Mouse (Mus musculus) neural tube, embryonic 11.5 days (tissue): ENCODE results near the gene Insig2. TPM values are rescaled to one million over a fixed set of nuclear protein-coding genes. Genes with fewer than 3 reads are reported as not detected.

ENCODE experiments used
- ATAC-seq: fragments of 200-750 bp; cut with Nextera tagmentation; 2 replicates; pipeline ENCODE4 v1.8.0; 2017; ENCODE audit warnings: moderate number of reproducible peaks, mild to moderate bottlenecking, moderate TSS enrichment, moderate library complexity; ENCODE audit not compliant: insufficient read depth, low FRiP score, low TSS enrichment
- DNase-seq: peaks from one replicate; pipeline ENCODE4 v3.0.0-alpha.2; 2015; ENCODE audit warnings: low spot score
- H3K27ac ChIP-seq: fragments of 300-500 bp; sonication (generic); 2 replicates; pipeline ENCODE4 v1.5.1; 2014; ENCODE audit warnings: low read depth, mild to moderate bottlenecking, low read length
- H3K27me3 ChIP-seq: fragments of 300-500 bp; sonication (generic); 2 replicates; pipeline ENCODE4 v1.6.1; 2014; ENCODE audit warnings: mild to moderate bottlenecking, low read length, mixed read lengths; ENCODE audit not compliant: control insufficient read depth, insufficient read depth
- H3K36me3 ChIP-seq: fragments of 300-500 bp; sonication (generic); 2 replicates; pipeline ENCODE4 v1.6.1; 2014; ENCODE audit warnings: mild to moderate bottlenecking, low read length, moderate library complexity, mixed read lengths; ENCODE audit not compliant: control insufficient read depth, insufficient read depth
- H3K4me1 ChIP-seq: fragments of 300-500 bp; sonication (generic); 2 replicates; pipeline ENCODE4 v1.6.1; 2014; ENCODE audit warnings: low read length, mixed read lengths; ENCODE audit not compliant: control insufficient read depth, insufficient read depth
- H3K4me2 ChIP-seq: fragments of 300-500 bp; sonication (generic); 2 replicates; pipeline ENCODE4 v1.6.1; 2014; ENCODE audit warnings: low read depth, mild to moderate bottlenecking, moderate library complexity
- H3K4me3 ChIP-seq: fragments of 300-500 bp; sonication (generic); 2 replicates; pipeline ENCODE4 v1.5.1; 2014; ENCODE audit warnings: low read depth, low read length
- H3K9ac ChIP-seq: fragments of 300-500 bp; sonication (generic); 2 replicates; pipeline ENCODE4 v1.6.1; 2014; ENCODE audit warnings: mild to moderate bottlenecking, low read length
- H3K9me3 ChIP-seq: fragments of 300-500 bp; sonication (generic); 2 replicates; pipeline ENCODE4 v1.6.1; 2016; ENCODE audit warnings: low read length; ENCODE audit not compliant: control insufficient read depth
- WGBS: fragments of 180-500 bp; shearing (Covaris S2); extraction: QIAGEN DNeasy Blood & Tissue Kit; methylation state at CpG from one replicate; pipeline ENCODE4 v1.1.7; 2014; 5-methylcytosine and 5-hydroxymethylcytosine counted together
- polyA plus RNA-seq: library from polyadenylated mRNA; unstranded; fragments of >200 nt; fragmentation: Nextera tagmentation; extraction: Ambion mirVana; gene quantifications from 2 replicates; pipeline ENCODE4 v1.2.1, GENCODE M21; 2014

Insig2 gene
- polyA plus RNA-seq, 1 experiment from 2014 or later = 20.5 TPM

DNA sequence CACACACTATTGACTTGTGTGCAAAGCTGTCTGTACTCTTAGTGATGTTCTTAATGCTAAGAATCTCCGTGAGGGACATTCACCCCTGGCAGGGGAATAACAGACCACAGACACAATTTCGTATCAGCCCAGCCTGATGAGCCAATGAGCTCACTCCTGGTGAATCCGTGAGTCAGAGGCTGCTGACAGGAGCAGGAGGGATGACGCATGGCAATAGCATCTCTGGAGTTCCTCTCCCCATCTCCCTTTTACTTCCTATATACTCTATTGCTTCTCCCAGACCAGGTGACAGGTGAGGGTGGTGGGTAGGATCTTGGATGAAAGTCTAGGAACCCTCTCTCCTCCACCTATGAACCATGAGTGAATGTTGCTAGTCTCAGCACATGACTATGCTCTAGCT lies 28.2 kb upstream of the Insig2 start:
- Histone ChIP-seq H3K36me3 (no peaks in the 10 kb centered on the region), H3K9me3 (no peaks in the 10 kb centered on the region), H3K4me3 (no peak overlapping the region), H3K27me3 (no peaks in the 10 kb centered on the region), H3K9ac (no peak overlapping the region), H3K4me1 (no peaks in the 10 kb centered on the region), H3K27ac (no peak overlapping the region), H3K4me2 (no peak overlapping the region)
- no peak for ATAC-seq
- 72% methylated on average over 4 of the region's 4 CpGs for WGBS
- no peak for DNase-seq

DNA sequence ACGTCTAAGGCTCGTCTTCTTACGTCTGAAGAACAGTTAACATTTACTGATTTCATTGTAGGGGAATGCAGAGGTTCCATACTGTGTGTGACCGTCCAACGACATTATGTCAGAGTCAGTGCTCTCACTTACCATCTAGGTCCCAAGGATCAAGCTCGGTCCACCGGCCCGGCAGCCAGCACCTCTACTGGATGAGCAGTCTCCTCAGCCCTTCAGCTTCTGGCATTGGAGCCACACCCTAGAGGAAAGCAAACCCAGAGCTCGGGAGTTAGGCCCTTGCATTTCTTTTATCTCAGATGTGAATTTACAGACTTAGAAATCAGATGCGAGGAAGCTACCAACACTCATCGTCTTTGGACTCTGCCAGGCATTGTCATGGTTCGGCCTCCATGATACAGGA lies 27.3 kb upstream of the Insig2 start:
- no peaks in the 10 kb centered on the region for H3K4me1 ChIP-seq
- no peak overlapping the region for H3K4me2 ChIP-seq
- H3K9ac ChIP-seq = no peak overlapping the region
- no peaks in the 10 kb centered on the region for H3K9me3 ChIP-seq
- no peaks in the 10 kb centered on the region for H3K36me3 ChIP-seq
- ATAC-seq (no peak), DNase-seq (no peak)
- H3K4me3 ChIP-seq = no peak overlapping the region
- WGBS = 87% methylated on average over 12 of the region's 12 CpGs
- no peak overlapping the region for H3K27ac ChIP-seq
- no peaks in the 10 kb centered on the region for H3K27me3 ChIP-seq

DNA sequence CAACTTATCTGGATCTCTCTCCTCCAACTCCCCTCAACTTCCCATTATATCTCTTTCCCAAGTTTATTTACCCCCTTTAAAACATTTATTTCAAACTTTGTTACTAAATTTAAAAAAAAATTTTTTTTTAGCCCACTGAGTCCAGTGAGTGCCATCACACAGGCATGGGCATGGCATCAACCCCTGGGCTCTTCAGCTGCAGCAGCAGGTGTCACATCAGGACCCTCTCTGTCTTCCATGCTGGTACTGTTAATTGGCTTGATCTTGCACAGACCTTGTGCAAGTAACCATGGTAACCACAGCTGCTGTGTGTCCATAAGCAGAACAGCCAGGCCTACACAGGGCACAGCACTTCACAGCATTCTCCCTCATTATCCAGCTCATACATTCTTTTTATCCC lies 21.4 kb upstream of the Insig2 start:
- H3K27me3 ChIP-seq = no peaks in the 10 kb centered on the region
- H3K27ac ChIP-seq = no peak overlapping the region
- no peaks in the 10 kb centered on the region for H3K36me3 ChIP-seq
- no peaks in the 10 kb centered on the region for H3K9me3 ChIP-seq
- no peak overlapping the region for H3K4me2 ChIP-seq
- no peaks in the 10 kb centered on the region for H3K4me1 ChIP-seq
- H3K9ac ChIP-seq = no peak overlapping the region
- DNase-seq (no peak), ATAC-seq (no peak)
- H3K4me3 ChIP-seq = no peak overlapping the region

DNA sequence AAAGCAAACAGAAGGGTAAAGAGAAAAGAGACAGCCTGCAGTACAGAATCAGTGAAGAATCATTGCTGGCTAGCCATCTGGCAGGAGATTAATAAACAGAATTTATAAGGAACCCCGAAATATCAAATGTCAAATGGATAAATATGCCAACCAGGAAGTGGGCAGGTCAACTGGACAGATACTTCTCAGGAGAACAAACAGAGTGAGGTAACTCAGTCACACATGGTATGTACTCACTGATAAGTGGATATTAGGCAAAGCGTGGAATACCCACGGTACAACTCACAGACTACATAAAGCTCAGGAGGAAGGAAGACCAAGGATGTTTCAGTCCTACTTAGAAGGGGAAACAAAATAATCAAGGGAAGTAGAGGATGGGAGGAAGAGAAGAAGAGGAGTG lies 18.6 kb upstream of the Insig2 start:
- no peak overlapping the region for H3K4me3 ChIP-seq

DNA sequence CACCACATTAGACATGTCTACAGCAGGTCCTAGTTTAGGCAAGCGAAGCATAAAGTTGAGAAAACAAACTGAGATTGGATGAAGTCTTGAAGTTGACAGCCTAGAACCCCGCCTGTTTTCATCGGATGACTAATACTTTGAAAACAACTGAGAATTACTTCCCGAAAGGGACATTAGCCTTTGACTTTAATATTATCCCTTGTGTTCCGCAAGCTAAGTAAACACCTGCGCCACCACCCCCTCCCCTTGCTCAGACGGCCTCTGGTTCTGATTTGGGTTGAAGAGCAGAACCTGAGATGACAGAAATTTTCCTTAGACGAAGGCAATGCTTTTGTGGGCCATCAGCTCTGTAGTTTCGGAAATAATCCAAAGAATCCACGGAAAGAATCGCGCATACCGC lies 18.2 kb upstream of the Insig2 start:
- Histone ChIP-seq H3K4me3 (no peak overlapping the region), H3K9ac (no peak overlapping the region), H3K4me1 (no peaks in the 10 kb centered on the region), H3K27me3 (no peaks in the 10 kb centered on the region), H3K36me3 (no peaks in the 10 kb centered on the region), H3K27ac (no peak overlapping the region), H3K9me3 (no peaks in the 10 kb centered on the region), H3K4me2 (no peak overlapping the region)
- WGBS = 86% methylated on average over 13 of the region's 13 CpGs
- no peak for DNase-seq
- no peak for ATAC-seq

More for the DNA sequence above, 18.6 kb upstream of the Insig2 start:
- no peaks in the 10 kb centered on the region for H3K4me1 ChIP-seq
- DNase-seq (no peak), ATAC-seq (no peak)
- no peaks in the 10 kb centered on the region for H3K27me3 ChIP-seq
- H3K9ac ChIP-seq = no peak overlapping the region
- no peaks in the 10 kb centered on the region for H3K36me3 ChIP-seq
- no peak overlapping the region for H3K27ac ChIP-seq
- no peaks in the 10 kb centered on the region for H3K9me3 ChIP-seq
- no peak overlapping the region for H3K4me2 ChIP-seq
- 91% methylated on average over 3 of the region's 3 CpGs for WGBS

DNA sequence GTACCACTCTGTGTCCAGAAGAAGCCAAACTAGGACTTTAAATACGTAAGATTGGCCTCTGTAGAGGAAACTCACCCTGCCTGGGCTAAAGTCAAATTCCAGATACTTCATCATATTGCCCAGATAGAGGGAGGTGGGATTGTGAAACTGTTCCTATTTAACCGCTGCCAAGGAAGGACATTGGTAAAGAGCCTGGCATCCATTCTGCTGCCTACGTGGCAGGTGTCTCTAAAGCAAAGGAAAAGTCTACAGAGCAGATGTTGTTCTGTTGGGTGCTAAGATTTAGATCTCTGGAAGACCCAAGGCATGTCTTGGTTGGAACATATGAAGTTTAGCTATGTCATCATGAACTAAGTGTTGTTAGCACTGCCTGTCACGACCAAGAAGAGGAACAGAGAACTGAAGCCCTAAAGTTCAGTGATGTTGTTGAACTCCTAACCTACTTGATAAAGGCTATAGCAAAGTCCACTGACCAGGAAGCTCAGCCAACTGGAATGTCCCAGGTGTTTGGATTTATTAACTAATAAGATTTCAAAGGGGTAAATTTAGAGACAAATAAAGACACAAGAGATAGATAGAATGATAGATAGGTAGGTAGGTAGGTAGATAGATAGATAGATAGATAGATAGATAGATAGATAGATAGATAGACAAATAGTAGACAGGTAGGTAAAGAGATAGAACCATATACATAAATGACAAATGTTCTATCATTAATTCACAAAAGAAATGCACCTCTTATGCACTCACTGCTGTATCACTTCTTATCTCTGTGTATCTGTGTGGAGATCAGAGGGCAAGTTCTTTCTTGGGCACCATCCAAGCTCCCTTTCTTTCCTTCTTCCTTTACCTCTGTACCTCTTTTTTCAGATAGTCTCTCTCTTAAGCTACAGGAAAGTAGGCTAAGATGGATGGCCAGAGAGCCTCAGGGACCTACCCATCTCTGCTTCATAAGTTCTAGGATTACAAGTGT lies 16.8 kb upstream of the Insig2 start:
- H3K27me3 ChIP-seq = no peaks in the 10 kb centered on the region
- WGBS = 77% methylated on average over 4 of the region's 4 CpGs
- H3K36me3 ChIP-seq = no peaks in the 10 kb centered on the region
- no peak for DNase-seq
- no peak for ATAC-seq
- no peak overlapping the region for H3K27ac ChIP-seq
- H3K9ac ChIP-seq = no peak overlapping the region
- no peak overlapping the region for H3K4me3 ChIP-seq
- no peaks in the 10 kb centered on the region for H3K9me3 ChIP-seq
- no peak overlapping the region for H3K4me2 ChIP-seq
- no peaks in the 10 kb centered on the region for H3K4me1 ChIP-seq

DNA sequence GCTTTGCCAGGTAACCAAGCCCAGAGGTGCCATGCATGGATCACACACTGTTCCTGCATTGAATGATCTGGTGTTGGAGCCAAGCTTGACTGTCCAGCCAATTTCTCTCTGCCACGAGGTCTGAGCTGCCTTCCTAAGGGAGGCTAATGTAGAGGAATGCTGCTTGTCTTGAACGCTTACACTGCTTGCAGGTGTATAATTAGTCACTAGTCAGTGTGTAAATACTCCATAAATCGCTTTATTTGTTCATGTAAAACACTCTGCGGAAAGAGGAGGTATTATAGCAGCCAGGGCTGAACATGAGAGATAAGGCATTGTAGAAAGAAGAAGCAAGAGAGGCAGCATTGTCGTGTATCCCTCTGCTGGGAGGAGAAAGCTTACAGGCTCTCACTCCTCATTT lies 11.6 kb upstream of the Insig2 start:
- no peaks in the 10 kb centered on the region for H3K36me3 ChIP-seq
- no peak overlapping the region for H3K27ac ChIP-seq
- WGBS = 69% methylated on average over 5 of the region's 5 CpGs
- ATAC-seq (no peak), DNase-seq (no peak)
- H3K4me3 ChIP-seq = no peak overlapping the region
- H3K9me3 ChIP-seq = no peaks in the 10 kb centered on the region
- H3K4me2 ChIP-seq = no peak overlapping the region
- no peaks in the 10 kb centered on the region for H3K4me1 ChIP-seq
- H3K27me3 ChIP-seq = no peaks in the 10 kb centered on the region
- no peak overlapping the region for H3K9ac ChIP-seq

DNA sequence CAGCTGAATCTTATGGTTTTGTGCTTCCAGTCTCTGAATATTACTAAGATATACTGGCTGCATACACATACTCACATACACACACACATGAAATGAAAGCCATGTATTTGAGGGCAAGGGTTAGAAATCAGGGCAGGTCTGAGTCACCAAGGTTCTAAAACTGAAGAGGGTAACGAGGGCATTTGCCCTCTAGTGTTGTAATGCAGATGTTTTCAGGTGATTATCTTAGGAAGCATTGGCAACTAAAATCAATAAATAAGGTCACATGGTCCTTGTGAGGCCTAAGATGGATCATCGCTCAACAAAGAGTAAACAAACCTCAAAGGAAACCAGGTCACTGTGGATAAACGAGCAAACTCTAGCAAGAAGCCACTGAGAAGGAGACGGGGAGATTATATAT lies 3.4 kb upstream of the Insig2 start:
- Histone ChIP-seq H3K36me3 (no peaks in the 10 kb centered on the region), H3K4me1 (no peaks in the 10 kb centered on the region), H3K27ac (no peak overlapping the region), H3K27me3 (no peaks in the 10 kb centered on the region), H3K4me2 (no peak overlapping the region), H3K9me3 (no peaks in the 10 kb centered on the region), H3K4me3 (no peak overlapping the region), H3K9ac (no peak overlapping the region)
- DNase-seq = no peak
- WGBS = 74% methylated on average over 4 of the region's 4 CpGs
- ATAC-seq = no peak

DNA sequence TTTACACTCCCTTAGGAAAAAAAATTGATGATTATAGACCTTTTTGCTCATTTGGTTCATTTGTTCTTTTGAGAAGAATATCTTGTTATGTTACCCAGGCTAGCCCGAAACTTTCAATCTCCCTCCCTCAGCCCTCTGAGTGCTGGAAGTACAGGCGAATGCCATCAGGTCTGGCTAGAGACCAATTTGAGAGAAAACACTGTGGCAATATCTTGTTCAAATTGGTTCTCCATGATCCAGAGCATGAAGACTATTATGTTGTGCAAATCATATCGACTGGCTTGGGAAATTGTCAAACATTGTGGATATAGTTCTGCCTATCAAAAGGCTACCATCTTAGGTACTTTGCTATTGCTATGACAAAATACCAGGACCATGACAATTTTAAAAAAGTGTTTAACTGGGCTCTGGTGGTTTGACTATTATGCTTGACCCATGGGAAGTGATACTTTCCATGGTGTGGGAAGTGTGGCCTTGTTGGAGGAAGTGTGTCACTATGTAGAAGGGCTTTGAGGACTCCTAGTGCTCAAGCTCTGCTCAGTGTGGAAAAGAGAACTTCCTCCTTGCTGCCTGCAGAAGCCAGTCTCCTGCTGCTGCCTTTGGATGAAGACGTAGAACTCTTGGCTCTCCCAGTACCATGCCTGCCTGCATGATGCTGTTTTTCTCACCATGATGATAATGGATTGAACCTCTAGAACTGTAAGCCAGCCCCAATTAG lies 1.8 kb upstream of the Insig2 start:
- H3K9me3 ChIP-seq = no peaks in the 10 kb centered on the region
- WGBS = 88% methylated on average over 4 of the region's 4 CpGs
- H3K27ac ChIP-seq = no peak overlapping the region
- no peak for DNase-seq
- no peaks in the 10 kb centered on the region for H3K36me3 ChIP-seq
- H3K9ac ChIP-seq = no peak overlapping the region
- ATAC-seq = no peak
- no peaks in the 10 kb centered on the region for H3K4me1 ChIP-seq
- no peak overlapping the region for H3K4me3 ChIP-seq
- no peak overlapping the region for H3K4me2 ChIP-seq
- no peaks in the 10 kb centered on the region for H3K27me3 ChIP-seq
